Mouse (Mus musculus) stomach, postnatal 0 days (tissue): Measurements from ENCODE around the gene Aimp2. TPM values are rescaled to one million over a fixed set of nuclear protein-coding genes. Genes with fewer than 3 reads are reported as not detected.

Experiments used
- ATAC-seq: fragments of 200-750 bp; cut with Nextera tagmentation; 2 replicates; pipeline ENCODE4 v1.8.0; 2017; ENCODE audit not compliant: low FRiP score, low TSS enrichment
- DNase-seq: peaks from one replicate; pipeline ENCODE4 v3.0.0-alpha.2; 2016; ENCODE audit warnings: low spot score
- H3K27ac ChIP-seq: fragments of 300-500 bp; sonication (generic); replicated peaks from 2 replicates; pipeline ENCODE4 v1.5.1; 2014; ENCODE audit warnings: mild to moderate bottlenecking, control low read depth
- H3K27me3 ChIP-seq: fragments of 300-500 bp; sonication (generic); 2 replicates; pipeline ENCODE4 v1.6.1; 2014; ENCODE audit warnings: low read length; ENCODE audit not compliant: control insufficient read depth, insufficient read depth
- H3K36me3 ChIP-seq: fragments of 300-500 bp; sonication (generic); 2 replicates; pipeline ENCODE4 v1.6.1; 2014; ENCODE audit warnings: low read length, mixed read lengths; ENCODE audit not compliant: control insufficient read depth, insufficient read depth
- H3K4me1 ChIP-seq: fragments of 300-500 bp; sonication (generic); replicated peaks from 2 replicates; pipeline ENCODE4 v1.6.1; 2014; ENCODE audit warnings: antibody characterized with exemption; ENCODE audit not compliant: control insufficient read depth, insufficient read depth
- H3K4me2 ChIP-seq: fragments of 300-500 bp; sonication (generic); replicated peaks from 2 replicates; pipeline ENCODE4 v1.6.1; 2014; ENCODE audit warnings: low read depth, mild to moderate bottlenecking, control low read depth, moderate library complexity
- H3K4me3 ChIP-seq: fragments of 300-500 bp; sonication (generic); 2 replicates; pipeline ENCODE4 v1.5.1; 2014; ENCODE audit warnings: low read depth, low read length, control low read depth
- H3K9ac ChIP-seq: fragments of 300-500 bp; sonication (generic); 2 replicates; pipeline ENCODE4 v1.6.1; 2014; ENCODE audit warnings: mild to moderate bottlenecking, low read length, control low read depth, mixed read lengths
- H3K9me3 ChIP-seq: fragments of 300-500 bp; sonication (generic); 2 replicates; pipeline ENCODE4 v1.6.1; 2016; ENCODE audit warnings: low read length; ENCODE audit not compliant: control insufficient read depth
- CTCF ChIP-seq: IDR thresholded peaks from 2 replicates; pipeline ENCODE4 v1.5.1; 2016; ENCODE audit warnings: antibody characterized with exemption, low read depth, mild to moderate bottlenecking, moderate library complexity
- EP300 ChIP-seq: optimal IDR thresholded peaks from 2 replicates; pipeline ENCODE3; 2016; ENCODE audit warnings: antibody characterized with exemption
- WGBS: fragments of 180-500 bp; shearing (Covaris S2); extraction: QIAGEN DNeasy Blood & Tissue Kit; methylation state at CpG from one replicate; pipeline ENCODE4 v1.1.7; 2014; 5-methylcytosine and 5-hydroxymethylcytosine counted together
- polyA plus RNA-seq: library from polyadenylated mRNA; unstranded; fragments of >200 nt; fragmentation: Nextera tagmentation; extraction: Ambion mirVana; gene quantifications from 2 replicates; pipeline ENCODE4 v1.2.1, GENCODE M21; 2015

Gene Aimp2
- polyA plus RNA-seq, 1 experiment from 2014 or later, result 69.4 TPM

DNA sequence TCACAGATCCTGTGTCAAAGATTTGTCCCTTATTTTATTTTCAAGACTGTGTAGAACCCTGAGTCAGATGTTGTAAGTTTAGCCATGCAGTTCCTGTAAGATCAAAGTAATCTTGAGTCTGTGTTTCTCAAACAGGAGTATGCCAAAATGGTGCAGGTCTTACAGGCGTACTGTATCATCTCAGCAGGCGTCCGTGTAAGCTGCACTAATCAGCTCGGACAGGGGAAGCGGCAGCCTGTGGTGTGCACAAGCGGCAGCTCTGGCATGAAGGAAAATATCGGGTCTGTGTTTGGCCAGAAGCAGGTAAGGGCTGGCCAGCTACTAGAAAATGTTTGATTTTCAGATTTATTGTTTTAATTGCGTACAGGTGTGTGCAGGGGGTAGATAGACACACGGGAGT, 6.6 kb upstream of the Aimp2 start:
- DNase-seq, result no peak

DNA sequence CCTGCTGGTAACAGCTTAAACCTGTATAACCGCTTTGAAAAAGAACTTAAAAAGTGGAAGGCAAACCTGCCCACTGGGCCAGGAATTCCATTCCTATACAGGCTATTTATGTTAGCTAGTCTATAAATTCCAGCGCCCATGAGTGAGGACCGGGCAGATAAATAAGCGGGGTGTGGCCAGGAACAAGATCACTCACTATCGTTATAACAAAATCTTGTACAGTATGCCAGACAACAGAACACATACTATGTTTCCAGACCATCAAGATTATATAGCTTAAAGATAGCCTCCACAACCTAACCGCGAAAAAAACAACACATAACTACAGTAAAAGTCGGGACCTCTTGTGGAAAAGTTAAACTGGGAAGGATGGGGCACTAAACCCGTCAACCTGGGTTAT, 721 bp downstream of the Aimp2 start:
- peak overlapping the region; percentile 86 for H3K27ac ChIP-seq
- DNase-seq, result no peak
- peak overlapping the region; percentile 69 for H3K4me3 ChIP-seq
- ATAC-seq, result no peak
- no peak for TF ChIP-seq EP300
- no peak for TF ChIP-seq CTCF
- H3K4me2 ChIP-seq, result peak overlapping the region; percentile 81
- H3K27me3 ChIP-seq, result no peaks in the 10 kb centered on the region
- 0 out of 2 replicates have a peak, but pooled peaks cover 2% of the 10 kb centered on the region for H3K4me1 ChIP-seq
- peaks cover 7% of the 10 kb centered on the region; the same call in 1 of the 2 replicates for H3K36me3 ChIP-seq
- WGBS, result under 1% methylated on average over 9 of the region's 9 CpGs
- H3K9me3 ChIP-seq, result no peaks in the 10 kb centered on the region
- H3K9ac ChIP-seq, result peak overlapping the region; percentile 75

More for the DNA sequence above, 6.6 kb upstream of the Aimp2 start:
- TF ChIP-seq CTCF, result no peak
- no peak for TF ChIP-seq EP300
- H3K9me3 ChIP-seq, result no peaks in the 10 kb centered on the region
- H3K4me2 ChIP-seq, result no peak overlapping the region
- 90% methylated on average over 9 of the region's 9 CpGs for WGBS
- ATAC-seq, result no peak
- no peaks in the 10 kb centered on the region for H3K4me1 ChIP-seq
- no peak overlapping the region for H3K27ac ChIP-seq
- H3K4me3 ChIP-seq, result no peak overlapping the region
- peaks cover 11% of the 10 kb centered on the region; the same call in 1 of the 2 replicates for H3K36me3 ChIP-seq
- no peaks in the 10 kb centered on the region for H3K27me3 ChIP-seq
- H3K9ac ChIP-seq, result no peak overlapping the region

GRCm38 (mm10) chr5:143906429-143906828, 3.2 kb downstream of the Aimp2 start:
- Histone ChIP-seq H3K9ac (no peak overlapping the region), H3K27me3 (no peaks in the 10 kb centered on the region), H3K36me3 (peaks cover 18% of the 10 kb centered on the region; the same call in 1 of the 2 replicates), H3K27ac (no peak overlapping the region), H3K4me2 (no peak overlapping the region), H3K4me3 (no peak overlapping the region), H3K9me3 (no peaks in the 10 kb centered on the region), H3K4me1 (0 out of 2 replicates have a peak, but pooled peaks cover 2% of the 10 kb centered on the region)
- ATAC-seq (no peak), DNase-seq (no peak)
- TF ChIP-seq CTCF (no peak), EP300 (no peak)
- 82% methylated on average over 8 of the region's 8 CpGs for WGBS

DNA sequence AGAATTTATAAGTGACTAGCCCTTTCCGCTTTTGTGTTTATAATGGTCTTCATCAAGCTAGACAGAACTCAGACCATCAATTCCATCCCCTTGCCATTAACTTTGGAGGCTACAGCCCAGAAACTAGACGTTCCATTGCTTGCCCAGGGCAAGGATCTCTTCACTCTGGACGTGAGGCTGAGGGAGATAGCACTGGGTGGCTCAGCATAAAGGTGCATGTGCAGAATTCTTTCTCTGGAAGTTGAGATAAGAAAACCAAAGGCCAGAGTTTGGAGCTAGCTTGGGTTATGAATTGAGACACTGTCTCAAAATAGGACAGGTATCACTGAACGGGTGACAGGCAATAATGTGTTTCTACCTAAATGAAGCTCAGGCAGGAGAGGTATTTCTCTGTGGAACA, 5.8 kb downstream of the Aimp2 start:
- Histone ChIP-seq H3K27me3 (no peaks in the 10 kb centered on the region), H3K27ac (no peak overlapping the region), H3K4me1 (no peaks in the 10 kb centered on the region), H3K9ac (no peak overlapping the region), H3K4me2 (no peak overlapping the region), H3K36me3 (peaks cover 24% of the 10 kb centered on the region), H3K9me3 (no peaks in the 10 kb centered on the region), H3K4me3 (no peak overlapping the region)
- no peak for TF ChIP-seq CTCF
- TF ChIP-seq EP300, result no peak
- DNase-seq, result no peak
- ATAC-seq, result no peak
- 83% methylated on average over 4 of the region's 4 CpGs for WGBS

DNA sequence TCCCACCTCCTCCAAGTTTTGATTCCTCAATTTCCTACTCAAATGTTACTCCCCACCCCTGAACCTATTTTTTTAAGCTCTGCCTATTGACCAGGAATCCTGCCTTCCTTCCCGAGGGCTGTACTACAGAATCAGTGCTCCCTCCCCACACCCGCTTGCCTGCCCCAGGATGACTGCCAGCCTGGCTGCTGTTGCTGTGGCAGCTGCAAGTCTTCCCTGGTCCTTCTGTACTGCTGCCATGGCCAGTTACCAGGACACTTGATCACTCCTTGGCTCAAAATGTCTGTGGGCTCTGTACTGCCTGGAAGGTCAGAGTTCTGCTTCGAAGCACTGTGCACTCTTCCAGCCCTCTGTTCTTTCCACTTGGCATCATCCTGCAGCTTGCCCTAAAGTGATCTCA, 7.5 kb downstream of the Aimp2 start:
- 71% methylated on average over 3 of the region's 3 CpGs for WGBS
- Histone ChIP-seq H3K9ac (no peak overlapping the region), H3K4me3 (no peak overlapping the region), H3K4me2 (no peak overlapping the region), H3K4me1 (no peaks in the 10 kb centered on the region), H3K27ac (no peak overlapping the region), H3K36me3 (peaks cover 35% of the 10 kb centered on the region), H3K9me3 (no peaks in the 10 kb centered on the region), H3K27me3 (no peaks in the 10 kb centered on the region)
- ATAC-seq, result 0 out of 2 replicates have a peak, but pooled peaks have one; percentile 21
- DNase-seq, result no peak
- TF ChIP-seq CTCF (no peak), EP300 (no peak)

GRCm38 (mm10) chr5:143897635-143898330, 11.9 kb downstream of the Aimp2 start, which contains the start of gene Ankrd61:
TSS of gene Ankrd61 (minus strand) at chr5:143897685.
- TF ChIP-seq CTCF (no peak), EP300 (no peak)
- Histone ChIP-seq H3K9ac (no peak within 1 kb of the TSS), H3K27me3 (no peaks in the 10 kb centered on the region), H3K27ac (no peak within 1 kb of the TSS), H3K36me3 (peaks cover 25% of the 10 kb centered on the region), H3K4me2 (no peak within 1 kb of the TSS), H3K4me1 (no peaks in the 10 kb centered on the region), H3K9me3 (no peaks in the 10 kb centered on the region), H3K4me3 (no peak within 1 kb of the TSS)
- WGBS, result 80% methylated on average over 14 of the region's 14 CpGs
- DNase-seq (no peak), ATAC-seq (no peak)
